Mouse (Mus musculus): ENCODE data around the gene Gfra4.

DNA sequence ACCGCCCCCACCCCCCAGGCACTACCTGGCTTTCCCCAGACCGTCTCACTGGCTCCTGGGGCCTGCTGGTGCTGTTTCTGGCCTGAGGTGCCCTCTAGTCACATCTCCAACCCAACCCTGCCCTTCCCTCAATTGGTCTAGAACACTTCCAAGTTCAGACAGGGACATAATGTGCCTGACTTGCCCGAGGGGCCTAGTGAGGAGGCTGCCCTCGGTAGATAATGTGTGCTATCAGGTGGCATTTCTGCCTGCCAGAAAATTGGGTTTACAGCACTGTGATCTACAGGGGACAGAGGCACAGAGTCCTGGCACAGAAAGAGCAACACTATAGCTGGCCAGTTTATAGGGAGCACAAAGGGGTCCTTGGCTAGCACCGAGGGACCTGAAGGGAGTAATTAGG is 9.2 kb upstream of the Gfra4 start:
- no peak for TF ChIP-seq CTCF (IDR thresholded peaks at IDR 0.05; ENCODE audit: insufficient read depth, low read depth, low read length)
- no peak for TF ChIP-seq POLR2A (IDR thresholded peaks at IDR 0.05; ENCODE audit: insufficient read depth, low read depth, low read length)
